Mouse (Mus musculus): ENCODE results near the gene Hist1h3d. TPM values are rescaled to one million over a fixed set of nuclear protein-coding genes. Genes with fewer than 3 reads are reported as not detected.

Gene Hist1h3d
- total RNA-seq, 2 experiments from 2014 or later, result 12.1 to 13.0 TPM

- no peak for TF ChIP-seq CTCF (conservative IDR thresholded peaks at IDR 0.05)
- no peak for DNase-seq (ENCODE audit: low spot score in 2 of 2)
- H3K4me3 ChIP-seq, result peak overlapping the region; percentile 61
- H3K27ac ChIP-seq, result peak overlapping the region; percentile 84
Measured at GRCm38 (mm10) chr13:23576351-23576881, 853 bp downstream of the Hist1h3d start.

GRCm38 (mm10) chr13:23576906-23577639 lies 1.5 kb downstream of the Hist1h3d start:
- TF ChIP-seq CTCF (conservative IDR thresholded peaks at IDR 0.05), result no peak
- no peak for DNase-seq (ENCODE audit: low spot score in 2 of 2)
- no peak overlapping the region for H3K27ac ChIP-seq
- peak overlapping the region; percentile 61 for H3K4me3 ChIP-seq

GRCm38 (mm10) chr13:23577835-23578234 lies 2.3 kb downstream of the Hist1h3d start:
- no peak overlapping the region for H3K27ac ChIP-seq
- no peak for DNase-seq (ENCODE audit: low spot score in 2 of 2)
- H3K4me3 ChIP-seq, result no peak overlapping the region
- TF ChIP-seq CTCF (conservative IDR thresholded peaks at IDR 0.05), result no peak

GRCm38 (mm10) chr13:23581408-23582218 lies 6.0 kb downstream of the Hist1h3d start, which contains the start of gene Hist1h4d:
Hist1h4d (plus strand) TSS chr13:23581598.
- peak within 1 kb of the TSS; percentile 79 for H3K27ac ChIP-seq
- H3K4me3 ChIP-seq, result peak within 1 kb of the TSS; percentile 67
- TF ChIP-seq CTCF (conservative IDR thresholded peaks at IDR 0.05), result no peak
- peak; percentile 98 to 99 for DNase-seq (ENCODE audit: low spot score in 2 of 2)

GRCm38 (mm10) chr13:23582219-23583056 lies 6.9 kb downstream of the Hist1h3d start:
- peak overlapping the region; percentile 67 for H3K4me3 ChIP-seq
- peak overlapping the region; percentile 79 for H3K27ac ChIP-seq
- no peak for TF ChIP-seq CTCF (conservative IDR thresholded peaks at IDR 0.05)

GRCm38 (mm10) chr13:23583387-23584068 lies 8.0 kb downstream of the Hist1h3d start:
- Histone ChIP-seq H3K4me3 (no peak overlapping the region; the same call in 1 of the 2 replicates), H3K27ac (peak overlapping the region; percentile 79)
- no peak for DNase-seq (ENCODE audit: low spot score in 2 of 2)
- no peak for TF ChIP-seq CTCF (conservative IDR thresholded peaks at IDR 0.05)

More at GRCm38 (mm10) chr13:23582219-23583056, 6.9 kb downstream of the Hist1h3d start:
- no peak for DNase-seq (ENCODE audit: low spot score in 2 of 2)

GRCm38 (mm10) chr13:23584331-23584730 lies 8.8 kb downstream of the Hist1h3d start:
- Histone ChIP-seq H3K27ac (peak overlapping the region; percentile 95), H3K4me3 (peak overlapping the region; percentile 64)
- no peak for TF ChIP-seq CTCF (conservative IDR thresholded peaks at IDR 0.05)
- no peak for DNase-seq (ENCODE audit: low spot score in 2 of 2)

- H3K4me3 ChIP-seq, result peak overlapping the region; percentile 64
- DNase-seq (ENCODE audit: low spot score in 2 of 2), result peak; percentile 61 to 69
- no peak for TF ChIP-seq CTCF (conservative IDR thresholded peaks at IDR 0.05)
- H3K27ac ChIP-seq, result peak overlapping the region; percentile 95
Measured at GRCm38 (mm10) chr13:23585029-23585441, 9.5 kb downstream of the Hist1h3d start.

- H3K4me3 ChIP-seq, result peak overlapping the region; percentile 64
- peak; percentile 64 to 84 for DNase-seq (ENCODE audit: low spot score in 2 of 2)
- peak overlapping the region; percentile 95 for H3K27ac ChIP-seq
Measured at GRCm38 (mm10) chr13:23585442-23586098, 10.0 kb downstream of the Hist1h3d start.

GRCm38 (mm10) chr13:23586099-23586939 lies 10.8 kb downstream of the Hist1h3d start:
- Histone ChIP-seq H3K27ac (peak overlapping the region; percentile 95), H3K4me3 (peak overlapping the region; percentile 64)
- no peak for TF ChIP-seq CTCF (conservative IDR thresholded peaks at IDR 0.05)
- no peak for DNase-seq (ENCODE audit: low spot score in 2 of 2)

- Histone ChIP-seq H3K4me3 (peak overlapping the region; percentile 64; the same call in 1 of the 2 replicates), H3K27ac (no peak overlapping the region)
- DNase-seq (ENCODE audit: low spot score in 2 of 2), result no peak
- TF ChIP-seq CTCF (conservative IDR thresholded peaks at IDR 0.05), result no peak
Measured at GRCm38 (mm10) chr13:23586940-23587225, 11.3 kb downstream of the Hist1h3d start.
